Mouse (Mus musculus) lung, embryonic 14.5 days (tissue): ENCODE measurements around the gene Slc3a2. TPM values are rescaled to one million over a fixed set of nuclear protein-coding genes. Genes with fewer than 3 reads are reported as not detected.

ENCODE experiments used
- ATAC-seq: fragments of 200-750 bp; cut with Nextera tagmentation; 2 replicates; pipeline ENCODE4 v1.8.0; 2017; ENCODE audit warnings: mild to moderate bottlenecking, moderate TSS enrichment, moderate library complexity; ENCODE audit not compliant: insufficient read depth
- DNase-seq: peaks from one replicate; pipeline ENCODE4 v3.0.0-alpha.2; 2015
- H3K27ac ChIP-seq: fragments of 300-500 bp; sonication (generic); 2 replicates; pipeline ENCODE4 v1.5.1; 2014; ENCODE audit warnings: low read depth, mild to moderate bottlenecking, moderate library complexity
- H3K27me3 ChIP-seq: fragments of 300-500 bp; sonication (generic); 2 replicates; pipeline ENCODE4 v1.6.1; 2014; ENCODE audit warnings: low read length, control low read depth; ENCODE audit not compliant: insufficient read depth
- H3K36me3 ChIP-seq: fragments of 300-500 bp; sonication (generic); 2 replicates; pipeline ENCODE4 v1.6.1; 2014; ENCODE audit warnings: control low read depth; ENCODE audit not compliant: insufficient read depth
- H3K4me1 ChIP-seq: fragments of 300-500 bp; sonication (generic); 2 replicates; pipeline ENCODE4 v1.6.1; 2014; ENCODE audit warnings: antibody characterized with exemption, control low read depth; ENCODE audit not compliant: insufficient read depth
- H3K4me2 ChIP-seq: fragments of 300-500 bp; sonication (generic); 2 replicates; pipeline ENCODE4 v1.6.1; 2014; ENCODE audit warnings: mild to moderate bottlenecking
- H3K4me3 ChIP-seq: fragments of 300-500 bp; sonication (generic); 2 replicates; pipeline ENCODE4 v1.5.1; 2014; ENCODE audit warnings: low read depth, low read length
- H3K9ac ChIP-seq: fragments of 300-500 bp; sonication (generic); 2 replicates; pipeline ENCODE4 v1.6.1; 2014
- H3K9me3 ChIP-seq: fragments of 300-500 bp; sonication (generic); 2 replicates; pipeline ENCODE4 v1.6.1; 2016; ENCODE audit warnings: low read depth, low read length, control low read depth
- CTCF ChIP-seq: IDR thresholded peaks from 2 replicates; pipeline ENCODE4 v1.5.1; 2016; ENCODE audit warnings: antibody characterized with exemption, low read depth
- WGBS: fragments of 180-500 bp; shearing (Covaris S2); extraction: QIAGEN DNeasy Blood & Tissue Kit; methylation state at CpG from one replicate; pipeline ENCODE4 v1.1.7; 2014; 5-methylcytosine and 5-hydroxymethylcytosine counted together
- polyA plus RNA-seq: library from polyadenylated mRNA; unstranded; fragments of >200 nt; fragmentation: Nextera tagmentation; extraction: Ambion mirVana; gene quantifications from 2 replicates; pipeline ENCODE4 v1.2.1, GENCODE M21; 2014

The Slc3a2 gene
- polyA plus RNA-seq, 1 experiment from 2014 or later = 89.1 TPM

DNA sequence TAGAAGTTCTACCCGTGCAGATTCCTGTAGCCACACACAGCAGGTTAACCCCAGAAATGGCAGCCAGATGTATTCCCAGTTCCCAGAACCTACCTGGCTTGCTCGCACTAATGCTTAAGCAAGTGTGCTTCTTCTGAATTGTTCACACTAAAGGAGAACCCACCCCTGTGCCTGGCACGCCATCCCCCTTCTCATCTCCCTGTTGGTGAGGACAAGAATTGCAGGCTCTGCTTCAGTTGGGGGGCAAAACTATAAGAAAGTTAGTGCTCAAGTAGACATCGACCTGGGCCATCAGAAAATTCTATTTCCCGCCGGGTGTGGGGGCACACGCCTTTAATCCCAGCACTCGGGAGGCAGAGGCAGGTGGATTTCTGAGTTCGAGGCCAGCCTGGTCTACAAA lies 23.5 kb downstream of the Slc3a2 start:
- no peak for ATAC-seq
- 74% methylated on average over 9 of the region's 9 CpGs for WGBS
- Histone ChIP-seq H3K36me3 (no peaks in the 10 kb centered on the region), H3K4me2 (no peak overlapping the region), H3K27me3 (no peaks in the 10 kb centered on the region), H3K9ac (no peak overlapping the region), H3K9me3 (no peaks in the 10 kb centered on the region), H3K4me3 (no peak overlapping the region), H3K4me1 (no peaks in the 10 kb centered on the region), H3K27ac (no peak overlapping the region)
- DNase-seq = no peak
- TF ChIP-seq CTCF = peak; percentile 29; the same call in 1 of the 2 replicates

DNA sequence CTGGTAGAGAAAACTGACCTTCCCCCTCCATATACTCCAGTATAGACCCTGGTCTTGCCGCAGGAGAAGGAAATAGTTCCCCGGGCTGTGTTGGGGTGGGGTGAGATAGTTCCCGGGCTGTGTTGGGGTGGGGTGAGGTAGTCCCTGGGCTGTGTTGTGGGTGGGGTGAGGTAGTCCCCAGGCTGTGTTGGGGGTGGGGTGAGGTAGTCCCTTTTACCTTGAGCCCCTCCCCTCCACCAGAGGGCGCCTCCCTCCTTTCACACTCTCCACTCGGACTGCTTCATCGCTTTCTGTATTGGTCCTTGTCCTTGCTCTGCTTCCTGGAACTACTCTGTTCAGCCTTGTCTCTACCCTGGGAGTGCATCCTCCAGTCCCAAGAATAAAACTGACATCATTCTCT lies 27.8 kb downstream of the Slc3a2 start:
- Histone ChIP-seq H3K4me1 (no peaks in the 10 kb centered on the region), H3K9ac (no peak overlapping the region), H3K27me3 (no peaks in the 10 kb centered on the region), H3K4me2 (no peak overlapping the region), H3K4me3 (no peak overlapping the region), H3K9me3 (no peaks in the 10 kb centered on the region), H3K27ac (no peak overlapping the region), H3K36me3 (no peaks in the 10 kb centered on the region)
- DNase-seq (peak; percentile 19), ATAC-seq (peak; percentile 49; the same call in 1 of the 2 replicates)
- 30% methylated on average over 6 of the region's 6 CpGs for WGBS
- TF ChIP-seq CTCF = peak; percentile 44

DNA sequence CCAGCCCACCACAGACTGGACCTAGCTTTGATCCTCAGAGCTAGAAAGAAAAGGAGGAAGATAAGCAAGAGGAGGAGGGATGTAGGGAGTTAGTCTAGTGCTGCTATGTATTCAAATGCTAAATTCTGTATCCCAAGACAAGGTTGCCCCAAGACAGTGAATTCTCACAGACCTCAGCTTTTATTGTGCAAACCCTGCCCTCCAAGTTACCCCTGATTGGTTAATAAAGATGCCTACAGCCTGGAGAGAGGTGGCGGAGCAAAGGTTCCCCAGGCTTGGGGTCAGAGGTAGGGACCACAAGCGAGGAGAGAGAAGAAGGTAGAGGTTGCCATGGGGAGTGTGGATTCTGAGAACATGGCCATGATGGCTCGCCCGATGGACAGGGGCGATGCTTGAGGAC lies 30.4 kb downstream of the Slc3a2 start:
- Histone ChIP-seq H3K27ac (no peak overlapping the region), H3K4me3 (no peak overlapping the region), H3K4me2 (no peak overlapping the region), H3K36me3 (no peaks in the 10 kb centered on the region), H3K9ac (no peak overlapping the region), H3K4me1 (no peaks in the 10 kb centered on the region), H3K9me3 (no peaks in the 10 kb centered on the region), H3K27me3 (no peaks in the 10 kb centered on the region)
- 72% methylated on average over 5 of the region's 5 CpGs for WGBS
- DNase-seq (no peak), ATAC-seq (no peak)
- TF ChIP-seq CTCF = no peak

DNA sequence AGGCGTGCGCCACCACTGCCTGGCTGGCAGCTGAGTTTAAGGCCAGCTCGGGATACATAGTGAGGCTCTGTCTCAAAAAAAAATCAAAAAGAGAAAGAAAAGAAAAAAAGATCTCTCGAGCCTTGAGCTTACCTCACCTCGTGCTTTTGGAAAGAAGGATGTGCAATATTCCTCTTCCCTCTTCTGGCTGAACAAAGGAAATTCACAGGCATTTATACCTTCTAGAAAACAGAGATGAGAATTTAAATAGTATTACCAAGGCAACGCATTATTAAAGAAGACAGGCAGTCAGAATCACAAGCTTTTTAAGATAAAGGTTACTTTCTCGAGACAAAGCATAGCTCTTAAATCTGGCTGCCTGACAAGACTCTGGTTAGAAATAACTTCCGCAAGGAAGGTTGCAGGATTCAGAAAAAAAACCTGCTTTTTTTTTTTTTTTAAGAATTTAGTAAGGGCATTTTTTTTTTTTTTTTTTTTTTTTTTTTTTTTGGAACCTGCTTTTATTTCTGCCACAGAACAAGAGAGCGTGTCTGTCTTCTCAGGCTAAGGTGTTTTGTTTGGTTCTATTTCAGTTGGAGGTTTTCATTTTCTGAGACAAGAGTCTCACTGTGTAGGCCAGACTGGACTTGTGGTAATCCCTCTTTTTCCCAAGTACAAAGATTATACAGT lies 31.2 kb downstream of the Slc3a2 start:
- ATAC-seq (no peak), DNase-seq (peak; percentile 45)
- WGBS = 49% methylated on average over 9 of the region's 9 CpGs
- Histone ChIP-seq H3K4me1 (no peaks in the 10 kb centered on the region), H3K27me3 (no peaks in the 10 kb centered on the region), H3K27ac (no peak overlapping the region), H3K4me3 (no peak overlapping the region), H3K36me3 (no peaks in the 10 kb centered on the region), H3K9ac (no peak overlapping the region), H3K9me3 (no peaks in the 10 kb centered on the region), H3K4me2 (no peak overlapping the region)
- no peak for TF ChIP-seq CTCF

DNA sequence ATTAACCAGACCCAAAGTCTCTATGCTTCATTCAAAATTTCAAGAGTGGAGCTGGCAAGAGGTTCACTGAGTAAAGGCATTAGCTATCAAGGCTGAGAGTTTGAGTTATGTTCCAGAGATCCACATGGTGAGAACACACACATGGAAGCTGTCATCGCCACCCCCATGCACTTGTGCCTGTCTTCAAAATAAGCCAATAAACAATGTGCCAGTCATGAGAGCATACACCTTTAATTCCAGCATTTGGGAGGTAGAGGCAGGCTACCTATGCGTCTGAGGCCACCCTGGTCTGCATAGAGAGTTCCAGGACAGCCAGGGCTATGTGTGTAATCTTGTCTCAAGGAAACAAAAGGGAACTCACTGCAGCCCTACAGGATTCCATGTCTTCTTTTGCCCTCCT lies 39.5 kb downstream of the Slc3a2 start:
- no peak overlapping the region for H3K4me2 ChIP-seq
- H3K4me1 ChIP-seq = 0 out of 2 replicates have a peak, but pooled peaks cover 4% of the 10 kb centered on the region
- H3K27ac ChIP-seq = no peak overlapping the region
- TF ChIP-seq CTCF = no peak
- H3K9ac ChIP-seq = no peak overlapping the region
- no peak overlapping the region for H3K4me3 ChIP-seq
- 63% methylated on average over 2 of the region's 2 CpGs for WGBS
- DNase-seq (no peak), ATAC-seq (no peak)
- no peaks in the 10 kb centered on the region for H3K36me3 ChIP-seq
- H3K27me3 ChIP-seq = no peaks in the 10 kb centered on the region
- no peaks in the 10 kb centered on the region for H3K9me3 ChIP-seq

DNA sequence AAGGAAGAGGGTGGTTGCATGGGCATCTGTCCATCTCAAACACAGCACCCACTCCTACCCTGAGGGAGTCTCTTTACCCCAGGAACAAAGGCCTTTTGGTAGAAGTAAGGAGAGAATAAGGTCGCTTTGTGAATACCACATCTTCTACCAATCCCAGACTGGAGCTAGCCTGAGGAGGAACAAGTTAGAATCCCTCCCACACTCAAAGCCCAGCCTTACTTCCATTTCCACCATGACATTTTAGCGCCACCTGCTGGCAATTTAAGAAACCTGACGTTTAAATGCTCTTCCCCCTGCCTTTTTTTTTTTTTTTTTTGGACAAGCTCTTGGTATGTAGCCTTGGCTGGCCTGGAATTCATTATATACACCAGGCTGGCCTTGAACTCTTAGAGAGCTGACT lies 40.2 kb downstream of the Slc3a2 start:
- Histone ChIP-seq H3K27ac (no peak overlapping the region), H3K36me3 (no peaks in the 10 kb centered on the region), H3K4me2 (no peak overlapping the region), H3K4me3 (no peak overlapping the region), H3K27me3 (no peaks in the 10 kb centered on the region), H3K9me3 (no peaks in the 10 kb centered on the region), H3K4me1 (0 out of 2 replicates have a peak, but pooled peaks cover 4% of the 10 kb centered on the region), H3K9ac (no peak overlapping the region)
- ATAC-seq (peak; percentile 66; the same call in 1 of the 2 replicates), DNase-seq (peak; percentile 96)
- peak; percentile 90 for TF ChIP-seq CTCF
- 0% methylated on average over 3 of the region's 3 CpGs for WGBS

DNA sequence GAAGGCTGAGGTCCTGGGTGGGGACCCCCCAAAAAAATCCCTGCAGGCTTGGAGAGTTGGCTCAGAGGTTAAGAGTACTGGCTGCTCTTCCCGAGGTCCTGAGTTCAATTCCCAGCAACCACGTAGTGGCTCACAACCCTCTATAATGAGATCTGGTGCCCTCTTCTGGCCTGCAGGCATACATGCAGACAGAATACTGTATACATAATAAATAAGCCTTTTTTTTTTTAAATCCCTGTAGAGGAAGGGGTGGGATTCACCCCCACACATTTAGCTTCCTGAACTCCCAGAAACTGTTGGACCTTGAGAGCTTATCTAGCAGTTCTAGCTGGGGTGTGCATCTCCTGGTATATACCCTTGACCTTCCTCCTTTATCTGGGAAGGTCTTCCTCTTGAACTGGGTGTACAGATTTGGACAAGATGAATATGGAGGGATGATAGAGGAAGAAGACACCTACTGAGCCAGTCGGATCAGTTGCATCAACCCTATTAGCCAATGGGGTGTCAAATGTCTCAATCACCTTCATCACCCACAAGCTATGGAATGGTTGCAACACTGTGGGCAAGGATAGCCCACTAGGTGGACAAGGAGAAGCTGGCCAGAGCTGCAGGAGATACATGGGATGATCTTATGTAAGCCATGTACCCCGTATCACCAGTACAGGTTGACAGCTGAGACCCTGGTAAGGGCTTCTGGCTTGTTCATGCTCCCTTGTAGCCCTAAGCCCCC lies 41.4 kb downstream of the Slc3a2 start:
- DNase-seq = no peak
- no peak overlapping the region for H3K4me2 ChIP-seq
- peak; percentile 28 for TF ChIP-seq CTCF
- no peak overlapping the region for H3K27ac ChIP-seq
- 0 out of 2 replicates have a peak, but pooled peaks cover 4% of the 10 kb centered on the region for H3K4me1 ChIP-seq
- H3K9ac ChIP-seq = no peak overlapping the region
- 88% methylated on average over 4 of the region's 4 CpGs for WGBS
- no peaks in the 10 kb centered on the region for H3K9me3 ChIP-seq
- no peaks in the 10 kb centered on the region for H3K36me3 ChIP-seq
- H3K4me3 ChIP-seq = no peak overlapping the region
- no peak for ATAC-seq
- H3K27me3 ChIP-seq = no peaks in the 10 kb centered on the region
